Mouse (Mus musculus): Measurements from ENCODE around the gene Gria3. TPM values are rescaled to one million over a fixed set of nuclear protein-coding genes. Genes with fewer than 3 reads are reported as not detected.

The Gria3 gene
- polyA plus RNA-seq, 1 experiment from 2014 or later = 7.4 TPM

DNA sequence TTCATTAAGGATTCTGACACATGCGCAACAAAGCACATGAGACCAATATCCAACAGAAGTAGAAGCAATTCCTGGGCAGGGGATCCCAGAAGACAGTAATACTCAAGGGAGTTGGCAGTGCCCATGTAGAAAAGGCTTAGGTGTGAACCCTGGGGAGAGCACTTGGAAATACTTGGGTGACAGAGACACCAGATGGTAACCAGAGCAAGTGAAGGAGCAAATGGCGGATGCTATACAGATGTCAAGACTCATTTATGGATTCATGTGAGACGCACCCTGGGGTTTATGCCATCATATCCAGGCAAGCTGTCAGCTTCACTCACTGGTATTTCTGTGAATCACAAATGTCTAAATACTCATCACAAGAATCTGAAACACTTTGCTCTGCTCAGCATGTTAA lies 187.0 kb downstream of the Gria3 start:
- ATAC-seq (ENCODE audit: insufficient number of reproducible peaks, low FRiP score, low TSS enrichment, low read depth) = no peak
- H3K4me2 ChIP-seq = no peak overlapping the region
- H3K9ac ChIP-seq = no peak overlapping the region
- WGBS = 93% methylated on average over 3 of the region's 3 CpGs
- H3K4me1 ChIP-seq = no peaks in the 10 kb centered on the region
- no peaks in the 10 kb centered on the region for H3K36me3 ChIP-seq
- no peak overlapping the region for H3K4me3 ChIP-seq
- no peaks in the 10 kb centered on the region for H3K27me3 ChIP-seq
- no peak overlapping the region for H3K27ac ChIP-seq
- no peaks in the 10 kb centered on the region for H3K9me3 ChIP-seq

DNA sequence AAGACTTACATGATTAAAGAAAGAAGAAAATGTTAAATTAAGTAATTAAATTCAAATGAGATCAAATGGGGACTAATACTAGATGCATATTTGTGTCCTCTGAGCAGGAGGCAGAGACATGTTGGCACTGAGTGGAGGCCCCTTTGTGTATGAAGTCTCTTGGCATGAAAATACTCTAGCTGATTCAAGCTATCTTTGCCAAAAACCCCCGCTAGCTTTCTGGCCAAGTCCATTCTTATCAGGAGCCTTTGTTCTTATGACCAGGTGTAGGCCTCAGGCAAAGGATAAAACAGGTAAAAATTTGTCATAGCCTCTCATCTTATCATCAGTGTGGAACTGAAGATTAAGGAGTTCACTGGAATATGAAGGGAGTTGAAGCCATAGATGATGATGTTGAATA lies 206.5 kb downstream of the Gria3 start:
- Histone ChIP-seq H3K36me3 (no peaks in the 10 kb centered on the region), H3K27me3 (no peaks in the 10 kb centered on the region), H3K4me2 (no peak overlapping the region), H3K27ac (no peak overlapping the region), H3K4me1 (no peaks in the 10 kb centered on the region), H3K4me3 (no peak overlapping the region), H3K9ac (no peak overlapping the region), H3K9me3 (no peaks in the 10 kb centered on the region)
- WGBS = 88% methylated on average over 1 of the region's 1 CpGs
- ATAC-seq (ENCODE audit: insufficient number of reproducible peaks, low FRiP score, low TSS enrichment, low read depth) = no peak

DNA sequence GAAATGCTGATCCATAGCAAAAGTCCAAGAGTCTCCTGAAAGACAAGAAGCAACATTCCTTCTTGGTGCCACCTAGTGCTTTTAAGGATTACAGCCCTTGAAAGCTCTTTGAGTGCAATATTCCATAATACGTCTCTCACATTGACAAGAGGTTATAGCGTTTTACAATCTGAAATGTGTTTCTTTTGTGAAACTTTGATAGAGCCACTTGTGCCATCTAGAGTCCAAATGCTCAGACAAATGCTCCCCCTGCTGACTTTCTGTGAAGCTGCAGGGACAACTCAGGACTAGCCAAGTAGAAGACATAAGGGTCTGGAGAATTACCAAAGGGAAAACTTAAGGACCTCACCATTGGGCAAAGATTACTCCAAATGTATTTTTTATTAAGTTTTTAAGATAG lies 214.3 kb downstream of the Gria3 start:
- H3K4me2 ChIP-seq = no peak overlapping the region
- no peaks in the 10 kb centered on the region for H3K36me3 ChIP-seq
- 28% methylated on average over 2 of the region's 2 CpGs for WGBS
- H3K27ac ChIP-seq = no peak overlapping the region
- H3K4me1 ChIP-seq = no peaks in the 10 kb centered on the region
- no peak overlapping the region for H3K4me3 ChIP-seq
- no peak overlapping the region for H3K9ac ChIP-seq
- no peak for ATAC-seq (ENCODE audit: insufficient number of reproducible peaks, low FRiP score, low TSS enrichment, low read depth)
- no peaks in the 10 kb centered on the region for H3K27me3 ChIP-seq
- no peaks in the 10 kb centered on the region for H3K9me3 ChIP-seq

DNA sequence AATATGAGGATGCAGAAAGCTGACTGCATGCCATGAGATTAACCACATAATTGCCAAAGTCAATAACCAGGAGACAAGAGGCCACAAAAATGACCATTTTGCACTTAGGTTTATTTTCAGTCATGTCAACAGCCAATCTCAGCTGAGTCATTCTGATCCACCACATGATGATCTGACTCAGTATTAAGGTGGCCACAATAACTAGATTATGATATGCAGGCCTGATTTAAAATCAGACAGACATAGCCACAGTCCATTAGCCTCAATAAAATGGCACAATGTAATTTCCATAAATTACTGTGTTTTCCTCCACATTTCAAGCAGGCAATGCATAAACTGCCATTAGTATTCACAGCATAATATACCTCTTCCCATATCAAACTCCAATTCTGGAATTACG lies 216.3 kb downstream of the Gria3 start:
- no peak overlapping the region for H3K27ac ChIP-seq
- no peak for ATAC-seq (ENCODE audit: insufficient number of reproducible peaks, low FRiP score, low TSS enrichment, low read depth)
- no peaks in the 10 kb centered on the region for H3K36me3 ChIP-seq
- no peaks in the 10 kb centered on the region for H3K9me3 ChIP-seq
- WGBS = 88% methylated on average over 1 of the region's 1 CpGs
- H3K4me1 ChIP-seq = no peaks in the 10 kb centered on the region
- no peak overlapping the region for H3K9ac ChIP-seq
- no peaks in the 10 kb centered on the region for H3K27me3 ChIP-seq
- H3K4me3 ChIP-seq = no peak overlapping the region
- H3K4me2 ChIP-seq = no peak overlapping the region

DNA sequence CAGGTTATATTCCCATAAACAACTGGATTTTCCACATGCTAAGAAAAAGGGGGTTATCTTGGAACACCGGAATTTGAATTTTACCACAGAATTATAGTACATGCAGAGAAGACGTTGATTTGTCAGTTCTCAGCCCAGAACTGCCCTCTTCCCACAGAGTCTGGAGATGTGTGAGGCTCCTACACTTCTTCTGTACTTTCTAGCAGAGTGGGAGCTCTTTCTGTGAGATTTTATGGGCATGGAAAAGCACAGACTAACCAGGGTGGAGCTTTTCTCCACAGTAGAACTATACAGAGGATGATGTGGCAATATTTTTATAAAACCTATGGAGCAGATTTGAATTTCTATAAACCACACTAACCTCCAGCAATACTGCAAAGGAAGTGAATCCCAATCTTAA lies 217.7 kb downstream of the Gria3 start:
- 81% methylated on average over 2 of the region's 2 CpGs for WGBS
- Histone ChIP-seq H3K36me3 (no peaks in the 10 kb centered on the region), H3K4me3 (no peak overlapping the region), H3K9ac (no peak overlapping the region), H3K27me3 (no peaks in the 10 kb centered on the region), H3K9me3 (no peaks in the 10 kb centered on the region), H3K27ac (no peak overlapping the region), H3K4me1 (no peaks in the 10 kb centered on the region), H3K4me2 (no peak overlapping the region)
- no peak for ATAC-seq (ENCODE audit: insufficient number of reproducible peaks, low FRiP score, low TSS enrichment, low read depth)

DNA sequence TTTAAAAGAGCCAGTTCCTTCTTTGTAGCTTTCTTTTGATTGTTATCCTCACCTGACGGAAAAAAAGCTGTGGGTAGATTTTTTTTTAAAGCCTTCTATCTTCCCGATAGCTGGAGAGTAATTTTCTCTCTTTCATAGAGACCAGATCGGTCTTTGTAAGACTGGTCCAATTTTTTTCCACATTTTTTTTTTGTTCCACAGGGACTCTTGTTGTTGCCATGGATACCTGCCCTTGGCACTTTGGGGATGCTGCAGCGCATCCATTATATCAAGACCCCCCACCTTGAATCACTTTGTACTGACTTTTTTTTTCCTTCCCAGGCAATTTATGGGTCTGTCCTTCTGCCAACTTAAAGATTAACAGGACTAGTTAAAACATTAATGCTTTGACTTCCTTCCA lies 232.9 kb downstream of the Gria3 start:
- H3K27ac ChIP-seq = no peak overlapping the region
- no peaks in the 10 kb centered on the region for H3K4me1 ChIP-seq
- 56% methylated on average over 4 of the region's 4 CpGs for WGBS
- no peak overlapping the region for H3K9ac ChIP-seq
- H3K4me3 ChIP-seq = no peak overlapping the region
- no peaks in the 10 kb centered on the region for H3K27me3 ChIP-seq
- no peak for ATAC-seq (ENCODE audit: insufficient number of reproducible peaks, low FRiP score, low TSS enrichment, low read depth)
- no peak overlapping the region for H3K4me2 ChIP-seq
- H3K9me3 ChIP-seq = no peaks in the 10 kb centered on the region
- H3K36me3 ChIP-seq = no peaks in the 10 kb centered on the region

DNA sequence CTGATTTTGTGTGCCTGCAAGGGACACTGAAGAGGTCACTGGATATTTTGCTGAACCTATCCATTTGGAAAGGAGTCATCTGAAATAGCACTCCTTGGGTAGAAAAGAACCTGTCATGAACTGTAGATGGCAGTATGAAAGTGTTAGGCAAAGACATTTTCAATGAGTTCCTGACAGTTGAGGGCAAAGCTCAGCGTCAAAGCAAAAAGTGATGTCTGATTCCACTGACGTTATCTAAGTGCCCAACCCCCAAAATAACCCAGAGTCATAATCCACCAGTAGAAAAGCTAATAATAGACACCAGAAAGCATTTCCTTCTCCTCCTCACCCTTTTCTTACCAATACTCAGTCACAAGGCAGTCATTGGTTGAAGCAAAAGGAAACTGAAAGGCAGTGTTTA lies 244.3 kb downstream of the Gria3 start:
- Histone ChIP-seq H3K9ac (no peak overlapping the region), H3K4me2 (no peak overlapping the region), H3K9me3 (no peaks in the 10 kb centered on the region), H3K36me3 (no peaks in the 10 kb centered on the region), H3K4me3 (no peak overlapping the region), H3K4me1 (no peaks in the 10 kb centered on the region), H3K27me3 (no peaks in the 10 kb centered on the region), H3K27ac (no peak overlapping the region)
- WGBS = 49% methylated on average over 2 of the region's 2 CpGs
- ATAC-seq (ENCODE audit: insufficient number of reproducible peaks, low FRiP score, low TSS enrichment, low read depth) = no peak

DNA sequence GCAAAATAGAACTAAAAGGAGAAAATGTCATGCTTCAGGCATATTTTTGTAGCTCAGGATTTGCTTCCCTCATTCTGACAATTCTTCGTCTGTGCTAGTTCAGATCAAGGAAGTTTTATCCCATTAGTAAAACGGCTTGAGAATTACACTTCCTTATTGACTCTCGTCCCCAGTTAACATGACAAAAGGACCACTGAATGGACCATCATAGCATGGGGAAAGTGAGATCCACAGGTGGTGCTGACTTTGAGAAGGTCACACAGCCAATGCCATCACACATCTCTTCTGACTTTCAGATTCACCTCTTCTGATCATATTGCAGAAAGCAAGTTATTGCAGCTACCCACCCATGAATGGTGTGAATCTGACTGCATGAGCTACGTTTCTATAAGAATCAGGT lies 257.1 kb downstream of the Gria3 start:
- no peak for ATAC-seq (ENCODE audit: insufficient number of reproducible peaks, low FRiP score, low TSS enrichment, low read depth)
- Histone ChIP-seq H3K9ac (no peak overlapping the region), H3K36me3 (no peaks in the 10 kb centered on the region), H3K4me2 (no peak overlapping the region), H3K4me3 (no peak overlapping the region), H3K4me1 (no peaks in the 10 kb centered on the region), H3K9me3 (no peaks in the 10 kb centered on the region), H3K27me3 (no peaks in the 10 kb centered on the region), H3K27ac (no peak overlapping the region)
- WGBS = 54% methylated on average over 4 of the region's 4 CpGs

DNA sequence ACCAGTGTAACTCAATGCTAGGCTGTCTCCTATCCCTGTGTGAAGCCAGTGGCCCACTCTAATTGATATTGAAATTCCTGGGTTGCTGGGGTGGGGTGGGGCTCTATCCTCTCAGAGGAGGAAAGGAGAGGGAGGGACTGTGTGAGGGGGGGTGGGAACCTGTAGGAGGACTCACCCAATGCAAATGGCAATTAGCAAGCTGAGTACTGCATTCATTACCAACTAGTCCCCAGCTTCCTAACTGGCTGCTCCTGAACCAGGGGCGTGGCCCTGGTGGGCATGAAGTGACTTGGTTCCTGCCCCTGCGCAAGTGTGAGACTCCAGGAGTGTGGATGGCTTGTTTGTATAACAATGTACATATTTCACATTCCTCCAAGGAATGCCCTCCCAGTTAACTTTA lies 288.2 kb downstream of the Gria3 start:
- no peak for ATAC-seq (ENCODE audit: insufficient number of reproducible peaks, low FRiP score, low TSS enrichment, low read depth)
- H3K9ac ChIP-seq = no peak overlapping the region

DNA sequence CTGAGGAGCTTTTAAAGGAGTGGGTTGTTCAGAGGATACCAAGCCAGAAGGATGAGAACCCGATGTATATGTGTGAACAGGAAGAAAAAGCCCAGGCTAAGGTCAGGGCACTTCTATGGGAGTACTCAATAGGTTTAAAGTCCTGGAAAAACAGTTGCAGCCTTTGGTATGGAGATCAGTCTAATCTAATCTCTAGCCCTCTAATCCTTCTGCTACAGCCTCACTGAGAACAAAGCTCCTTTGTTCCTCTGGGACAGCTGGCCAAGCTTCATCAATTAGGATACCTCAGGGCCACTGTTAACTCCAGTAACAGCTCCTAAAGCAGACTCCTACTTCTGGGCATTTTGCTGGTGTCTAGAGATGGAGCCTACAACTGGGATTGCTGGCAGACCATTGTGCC lies 291.4 kb downstream of the Gria3 start:
- 30% methylated on average over 1 of the region's 1 CpGs for WGBS
- no peaks in the 10 kb centered on the region for H3K36me3 ChIP-seq

More for the DNA sequence above, 288.2 kb downstream of the Gria3 start:
- no peaks in the 10 kb centered on the region for H3K27me3 ChIP-seq
- no peaks in the 10 kb centered on the region for H3K4me1 ChIP-seq
- WGBS = 33% methylated on average over 2 of the region's 2 CpGs
- no peaks in the 10 kb centered on the region for H3K9me3 ChIP-seq
- no peak overlapping the region for H3K27ac ChIP-seq
- H3K4me2 ChIP-seq = no peak overlapping the region
- H3K4me3 ChIP-seq = no peak overlapping the region
- H3K36me3 ChIP-seq = no peaks in the 10 kb centered on the region

More for the DNA sequence above, 291.4 kb downstream of the Gria3 start:
- no peak overlapping the region for H3K4me2 ChIP-seq
- H3K4me1 ChIP-seq = no peaks in the 10 kb centered on the region
- H3K27me3 ChIP-seq = no peaks in the 10 kb centered on the region
- ATAC-seq (ENCODE audit: insufficient number of reproducible peaks, low FRiP score, low TSS enrichment, low read depth) = no peak
- H3K4me3 ChIP-seq = no peak overlapping the region
- no peak overlapping the region for H3K27ac ChIP-seq
- no peak overlapping the region for H3K9ac ChIP-seq
- no peaks in the 10 kb centered on the region for H3K9me3 ChIP-seq

Small RNAs within 50 kb of the gene (microRNA-seq; reads per million reads assigned to microRNA genes)
- not detected for gene Gm22413

Data from limb, embryonic 15.5 days (tissue).